Mouse (Mus musculus): ENCODE measurements around the gene Syce2. TPM values are rescaled to one million over a fixed set of nuclear protein-coding genes. Genes with fewer than 3 reads are reported as not detected.
A peak's percentile ranks its signal among the peaks of the same experiment; 100 is the strongest.
"Not testable (repeated sequence)": the region's sequence is repeated elsewhere in the genome, so short reads cannot be mapped to it uniquely, and the experiment has no call there.

Gene Syce2
- polyA plus RNA-seq (2015; fragmentation: Nextera tagmentation; extraction: Ambion mirVana): 101 and 111 TPM in 2 replicates

DNA sequence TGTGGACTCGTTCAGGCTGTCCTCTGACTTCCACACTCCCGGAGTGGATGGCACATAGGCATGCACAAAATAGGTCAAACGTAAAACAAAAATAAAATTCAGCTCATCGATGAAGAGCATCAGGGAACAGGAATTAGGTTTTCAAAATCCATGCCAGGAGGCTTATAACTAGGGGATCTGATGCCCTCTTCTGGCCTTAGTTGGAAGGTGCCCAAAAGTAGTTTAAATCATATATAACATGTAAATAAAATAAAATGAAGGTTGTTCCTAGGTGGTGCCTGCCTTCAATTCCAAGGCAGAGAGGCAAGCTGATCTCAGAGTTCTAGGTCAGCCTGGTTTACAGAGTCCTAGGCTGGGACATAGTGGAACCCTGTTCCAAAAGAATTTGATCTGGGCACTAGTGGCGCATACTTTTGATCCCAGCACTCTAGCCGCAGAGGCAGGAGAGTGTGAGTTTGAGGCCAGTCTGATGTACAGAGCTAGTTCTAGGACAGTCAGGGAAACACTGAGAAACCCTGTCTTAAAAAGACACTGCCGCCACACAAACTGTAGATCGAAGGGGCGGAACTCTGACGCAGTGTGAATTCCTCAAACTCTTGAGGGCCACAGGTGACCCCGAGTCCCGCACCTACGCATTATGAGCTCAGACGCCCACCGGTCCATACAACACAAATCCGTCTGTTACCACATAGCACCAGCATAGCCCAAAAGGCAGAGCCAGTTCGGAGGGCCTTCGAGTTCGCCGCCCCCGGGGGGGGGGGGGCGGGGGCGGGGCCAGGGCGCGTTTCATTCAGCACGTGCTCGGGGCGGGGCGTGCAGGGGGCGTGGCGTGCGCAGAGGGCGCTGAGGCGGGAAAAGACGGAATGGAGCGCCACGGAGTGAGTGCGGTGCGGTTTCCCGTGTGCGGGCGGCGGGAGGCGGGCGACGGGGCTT lies at the start of gene Syce2:
Syce2 (plus strand) TSS at position 736 of the 933 bp plus-strand sequence.
- 13% methylated on average over 45 of the region's 46 CpGs for WGBS
- Histone ChIP-seq H3K36me3 (peaks cover 32% of the 10 kb centered on the region), H3K4me1 (peaks cover 16% of the 10 kb centered on the region), H3K4me3 (peak within 1 kb of the TSS; percentile 54), H3K27me3 (no peaks in the 10 kb centered on the region), H3K9me3 (no peaks in the 10 kb centered on the region), H3K9ac (peak within 1 kb of the TSS; percentile 74), H3K27ac (peak within 1 kb of the TSS; percentile 8; the same call in 1 of the 2 replicates), H3K4me2 (peak within 1 kb of the TSS; percentile 96)
- peak; percentile 32 for ATAC-seq (ENCODE audit: insufficient number of reproducible peaks, insufficient read depth, low FRiP score, low TSS enrichment, low read depth)

GRCm38 (mm10) chr8:84822723-84823122 lies 49.2 kb upstream of the Syce2 start, which contains the start of gene Dand5:
Dand5 (minus strand) TSS chr8:84822823.
- H3K27ac ChIP-seq: no peak within 1 kb of the TSS
- H3K4me3 ChIP-seq: peak within 1 kb of the TSS; percentile 25
- peak within 1 kb of the TSS; percentile 52; the same call in 1 of the 2 replicates for H3K9ac ChIP-seq
- H3K4me1 ChIP-seq: peaks cover 6% of the 10 kb centered on the region; the same call in 1 of the 2 replicates
- H3K4me2 ChIP-seq: peak within 1 kb of the TSS; percentile 56
- H3K9me3 ChIP-seq: no peaks in the 10 kb centered on the region
- no peak for ATAC-seq (ENCODE audit: insufficient number of reproducible peaks, insufficient read depth, low FRiP score, low TSS enrichment, low read depth)
- H3K36me3 ChIP-seq: no peaks in the 10 kb centered on the region
- peaks cover 11% of the 10 kb centered on the region; the same call in 1 of the 2 replicates for H3K27me3 ChIP-seq
- 39% methylated on average over 3 of the region's 3 CpGs for WGBS

GRCm38 (mm10) chr8:84823653-84824052 lies 48.3 kb upstream of the Syce2 start:
- Histone ChIP-seq H3K9ac (no peak overlapping the region), H3K4me3 (peak overlapping the region; percentile 25), H3K36me3 (no peaks in the 10 kb centered on the region), H3K27me3 (peaks cover 11% of the 10 kb centered on the region; the same call in 1 of the 2 replicates), H3K4me2 (peak overlapping the region; percentile 56), H3K9me3 (no peaks in the 10 kb centered on the region), H3K27ac (no peak overlapping the region), H3K4me1 (peaks cover 6% of the 10 kb centered on the region; the same call in 1 of the 2 replicates)
- WGBS: 2% methylated on average over 18 of the region's 18 CpGs
- peak; percentile 56; the same call in 1 of the 2 replicates for ATAC-seq (ENCODE audit: insufficient number of reproducible peaks, insufficient read depth, low FRiP score, low TSS enrichment, low read depth)

DNA sequence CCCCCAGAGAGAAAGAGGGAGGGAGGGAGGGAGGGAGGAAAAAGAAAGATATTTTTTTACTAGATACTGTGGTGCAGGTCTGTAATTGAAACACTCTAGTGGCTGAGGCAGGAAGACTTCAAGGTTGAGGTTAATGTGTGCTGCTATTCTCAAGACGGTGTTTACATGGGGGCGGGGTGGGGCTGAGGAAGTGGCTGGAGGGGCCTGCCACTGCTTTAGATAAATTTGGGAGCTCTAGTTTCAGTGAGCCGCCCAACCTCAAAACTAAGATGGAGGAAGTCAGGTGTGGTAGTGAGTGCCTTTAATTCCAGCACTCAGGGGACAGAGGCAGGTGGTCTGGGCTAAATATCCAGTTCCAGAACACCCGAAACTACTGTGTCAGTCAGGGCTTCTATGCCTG lies 46.3 kb upstream of the Syce2 start:
- ATAC-seq (ENCODE audit: insufficient number of reproducible peaks, insufficient read depth, low FRiP score, low TSS enrichment, low read depth): no peak
- Histone ChIP-seq H3K27ac (no peak overlapping the region), H3K9ac (no peak overlapping the region), H3K4me3 (no peak overlapping the region), H3K36me3 (no peaks in the 10 kb centered on the region), H3K4me2 (no peak overlapping the region), H3K4me1 (peaks cover 6% of the 10 kb centered on the region; the same call in 1 of the 2 replicates), H3K9me3 (no peaks in the 10 kb centered on the region), H3K27me3 (peaks cover 11% of the 10 kb centered on the region; the same call in 1 of the 2 replicates)
- 52% methylated on average over 4 of the region's 4 CpGs for WGBS

GRCm38 (mm10) chr8:84826518-84826917 lies 45.4 kb upstream of the Syce2 start:
- ATAC-seq (ENCODE audit: insufficient number of reproducible peaks, insufficient read depth, low FRiP score, low TSS enrichment, low read depth); H3K9ac ChIP-seq; H3K4me3 ChIP-seq; H3K36me3 ChIP-seq; H3K4me2 ChIP-seq; H3K4me1 ChIP-seq; H3K9me3 ChIP-seq; H3K27ac ChIP-seq: not testable (repeated sequence)
- WGBS: 81% methylated on average over 2 of the region's 2 CpGs
- H3K27me3 ChIP-seq: peaks cover 11% of the 10 kb centered on the region; the same call in 1 of the 2 replicates

- peak within 1 kb of the TSS; percentile 97 for H3K27ac ChIP-seq
- ATAC-seq (ENCODE audit: insufficient number of reproducible peaks, insufficient read depth, low FRiP score, low TSS enrichment, low read depth): no peak
- H3K9me3 ChIP-seq: no peaks in the 10 kb centered on the region
- H3K27me3 ChIP-seq: no peaks in the 10 kb centered on the region
- peak within 1 kb of the TSS; percentile 61 for H3K4me2 ChIP-seq
- WGBS: 78% methylated on average over 11 of the region's 11 CpGs
- H3K9ac ChIP-seq: peak within 1 kb of the TSS; percentile 99
- peak within 1 kb of the TSS; percentile 74 for H3K4me3 ChIP-seq
- H3K4me1 ChIP-seq: peaks cover 23% of the 10 kb centered on the region
- H3K36me3 ChIP-seq: peaks cover 31% of the 10 kb centered on the region
Observed at GRCm38 (mm10) chr8:84831490-84831889, 40.4 kb upstream of the Syce2 start, which contains the start of gene Gadd45gip1. Gadd45gip1 (plus strand) TSS chr8:84831522.

DNA sequence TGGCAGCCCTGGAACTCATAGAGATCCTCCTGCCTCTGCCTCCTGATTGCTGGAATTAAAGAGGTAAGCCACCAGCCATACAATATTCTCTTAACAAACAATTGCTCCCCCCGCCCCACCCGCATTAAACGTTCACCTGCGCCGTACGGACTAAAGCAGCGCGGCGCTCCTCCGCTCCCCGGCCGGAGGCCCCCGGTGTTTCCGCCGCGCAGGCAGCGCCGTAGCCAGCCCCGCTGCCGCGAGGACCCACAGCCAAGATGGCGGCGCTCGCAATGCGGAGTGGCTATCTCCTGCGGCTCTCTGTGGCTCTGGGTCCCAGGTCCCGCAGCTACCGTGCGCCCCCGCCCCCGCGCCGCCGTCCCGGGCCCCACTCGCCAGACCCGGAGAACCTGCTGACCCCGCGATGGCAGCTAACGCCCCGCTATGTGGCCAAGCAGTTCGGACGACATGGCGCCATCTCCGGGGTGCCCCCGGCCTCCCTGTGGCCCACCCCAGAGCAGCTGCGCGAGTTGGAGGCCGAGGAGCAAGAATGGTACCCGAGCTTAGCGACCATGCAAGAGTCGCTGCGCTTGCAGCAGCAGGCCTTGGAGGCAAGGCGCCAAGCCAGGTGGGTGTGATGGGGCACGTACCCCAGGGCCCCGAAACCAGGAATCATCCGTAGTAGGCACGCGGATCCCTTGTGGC lies 39.7 kb upstream of the Syce2 start:
- Histone ChIP-seq H3K27me3 (no peaks in the 10 kb centered on the region), H3K4me1 (peaks cover 29% of the 10 kb centered on the region), H3K4me3 (peak overlapping the region; percentile 74), H3K27ac (peak overlapping the region; percentile 97), H3K9me3 (no peaks in the 10 kb centered on the region), H3K9ac (peak overlapping the region; percentile 99), H3K36me3 (peaks cover 37% of the 10 kb centered on the region), H3K4me2 (peak overlapping the region; percentile 61)
- peak; percentile 69 for ATAC-seq (ENCODE audit: insufficient number of reproducible peaks, insufficient read depth, low FRiP score, low TSS enrichment, low read depth)
- WGBS: 1% methylated on average over 59 of the region's 59 CpGs

- Histone ChIP-seq H3K9ac (peak overlapping the region; percentile 99), H3K4me2 (peak overlapping the region; percentile 61), H3K4me3 (peak overlapping the region; percentile 74), H3K9me3 (no peaks in the 10 kb centered on the region), H3K4me1 (peaks cover 37% of the 10 kb centered on the region), H3K36me3 (peaks cover 46% of the 10 kb centered on the region), H3K27ac (peak overlapping the region; percentile 97), H3K27me3 (no peaks in the 10 kb centered on the region)
- WGBS: 72% methylated on average over 10 of the region's 10 CpGs
- ATAC-seq (ENCODE audit: insufficient number of reproducible peaks, insufficient read depth, low FRiP score, low TSS enrichment, low read depth): no peak
Observed at GRCm38 (mm10) chr8:84832759-84833742, 38.9 kb upstream of the Syce2 start.

GRCm38 (mm10) chr8:84834002-84834865 lies 37.7 kb upstream of the Syce2 start:
- Histone ChIP-seq H3K4me2 (no peak overlapping the region), H3K9ac (no peak overlapping the region), H3K27me3 (no peaks in the 10 kb centered on the region), H3K4me1 (peaks cover 49% of the 10 kb centered on the region), H3K4me3 (no peak overlapping the region), H3K36me3 (peaks cover 58% of the 10 kb centered on the region), H3K27ac (no peak overlapping the region), H3K9me3 (no peaks in the 10 kb centered on the region)
- WGBS: 83% methylated on average over 19 of the region's 19 CpGs
- no peak for ATAC-seq (ENCODE audit: insufficient number of reproducible peaks, insufficient read depth, low FRiP score, low TSS enrichment, low read depth)
